Mouse (Mus musculus): Measurements from ENCODE around the gene Fbf1.

DNA sequence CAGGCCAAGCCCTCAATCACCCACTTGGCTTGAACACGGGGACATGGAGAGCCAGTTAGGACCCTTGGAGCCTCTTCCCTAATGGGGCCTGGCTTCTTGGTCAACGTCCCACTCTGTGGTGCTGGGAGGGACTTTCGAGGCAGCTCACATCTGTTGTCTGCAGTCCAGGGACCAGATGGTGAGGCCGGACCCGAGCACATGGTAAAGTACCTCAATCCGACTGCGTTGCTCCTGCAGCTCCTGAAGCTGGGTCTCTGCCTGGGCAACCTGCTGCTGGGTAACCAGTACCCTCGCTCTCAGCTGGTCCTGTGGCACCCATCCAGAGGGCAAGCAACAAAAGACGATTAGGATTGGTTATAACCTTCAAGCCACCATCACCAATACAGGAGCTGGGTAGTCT is 40.0 kb downstream of the Fbf1 start:
- TF ChIP-seq CTCF (IDR thresholded peaks at IDR 0.05; ENCODE audit: low read depth, low read length), result no peak
- TF ChIP-seq POLR2A (IDR thresholded peaks at IDR 0.05; ENCODE audit: extremely low read depth, insufficient read depth, low read length), result no peak

All from liver, adult 2 months (tissue).